Mouse (Mus musculus) G1E-ER4 (cell line): ENCODE results near the gene Hspb9. TPM values are rescaled to one million over a fixed set of nuclear protein-coding genes. Genes with fewer than 3 reads are reported as not detected.

ENCODE experiments used
- GATA1 ChIP-seq: IDR thresholded peaks from one replicate; pipeline ENCODE4 v1.8.0; 2012; ENCODE audit warnings: low read length, inconsistent platforms
- polyA plus RNA-seq: library from polyadenylated mRNA; stranded (reverse); fragments of >175 nt; gene quantifications from 2 replicates; pipeline ENCODE4 v1.2.3, GENCODE M21; 2012

Gene Hspb9
- polyA plus RNA-seq, 1 experiment: 0.37 TPM

DNA sequence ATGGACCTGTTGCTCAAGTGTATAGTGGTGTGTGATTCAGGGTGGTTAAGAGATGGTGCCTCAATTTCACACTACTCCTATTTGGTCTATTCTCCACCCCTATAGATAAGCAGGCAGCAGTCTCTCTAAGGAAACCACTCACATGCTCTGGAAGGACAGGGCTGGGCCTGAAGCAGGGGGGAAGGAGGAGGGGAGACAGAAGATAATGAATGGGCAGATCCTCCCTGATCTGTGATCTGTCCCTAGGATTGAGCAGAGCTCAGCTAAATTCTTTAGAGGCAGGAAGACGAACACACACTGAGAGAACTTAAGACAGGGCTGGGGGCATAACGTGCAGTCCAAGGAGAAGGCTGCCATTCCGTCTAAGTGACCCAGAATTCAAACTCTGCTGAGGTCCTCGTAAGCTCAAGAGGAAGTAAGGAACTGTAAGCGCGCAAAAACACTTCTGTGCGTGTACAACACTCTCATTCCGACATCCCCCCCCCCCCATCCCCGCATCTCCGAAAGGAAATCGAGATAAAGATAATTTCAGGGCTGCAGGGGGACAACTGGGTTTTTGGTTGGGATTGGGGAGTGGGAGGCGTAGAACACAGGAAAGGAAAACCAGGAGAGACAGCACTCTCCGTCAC, 23.6 kb downstream of the Hspb9 start:
- TF ChIP-seq GATA1: peak; percentile 64

DNA sequence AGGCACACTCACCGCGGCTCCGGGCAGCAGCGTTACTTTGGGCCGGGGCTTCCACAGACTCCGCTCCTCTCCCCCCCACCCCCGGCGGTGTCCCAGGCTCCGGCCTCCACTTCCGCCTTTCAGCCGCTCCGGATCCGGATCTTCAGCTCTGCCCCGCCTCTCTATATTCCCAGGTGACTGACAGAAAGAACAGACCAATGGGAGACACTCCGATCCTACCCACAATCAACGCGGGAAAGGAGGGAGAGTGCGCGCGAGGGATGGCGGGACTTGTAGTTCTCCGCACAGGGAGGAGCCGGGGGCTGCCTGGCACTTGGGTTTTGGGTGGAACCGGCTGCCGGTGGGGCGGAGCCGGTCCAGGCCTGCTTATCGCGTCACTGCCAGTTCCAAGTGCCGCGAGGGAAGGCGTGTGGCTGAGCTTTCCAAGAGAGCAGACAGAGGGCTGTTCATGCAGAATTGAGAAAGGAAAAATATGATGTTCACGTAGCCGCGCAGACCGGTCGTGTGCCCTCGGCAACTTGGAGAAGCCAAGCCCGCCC, 24.5 kb downstream of the Hspb9 start, which contains the start of gene Rab5c:
Gene Rab5c (minus strand): TSS at position 150 of the 539 bp plus-strand sequence.
- no peak for TF ChIP-seq GATA1

GRCm38 (mm10) chr11:100738749-100739148, 25.1 kb downstream of the Hspb9 start:
- no peak for TF ChIP-seq GATA1

DNA sequence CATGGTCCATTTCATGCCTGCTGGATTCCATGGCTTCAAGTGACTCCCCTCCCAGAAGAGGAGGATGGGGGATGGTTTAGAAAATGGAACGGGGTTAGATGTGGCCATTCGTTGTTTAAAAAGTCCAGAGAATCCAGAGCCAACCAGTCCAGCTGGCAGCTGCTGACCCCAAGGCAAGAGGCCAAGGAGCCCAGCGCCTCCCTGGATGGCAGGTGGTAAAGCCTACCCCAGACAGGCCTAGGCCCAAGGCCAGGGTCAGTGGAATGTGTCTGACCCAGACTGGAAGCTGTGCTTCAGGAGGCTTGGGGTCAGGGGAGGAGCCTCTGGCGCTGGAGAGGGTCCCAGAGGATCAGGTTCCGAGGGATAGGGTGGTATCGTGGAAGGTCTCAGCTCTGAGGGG, 27.7 kb downstream of the Hspb9 start:
- no peak for TF ChIP-seq GATA1

DNA sequence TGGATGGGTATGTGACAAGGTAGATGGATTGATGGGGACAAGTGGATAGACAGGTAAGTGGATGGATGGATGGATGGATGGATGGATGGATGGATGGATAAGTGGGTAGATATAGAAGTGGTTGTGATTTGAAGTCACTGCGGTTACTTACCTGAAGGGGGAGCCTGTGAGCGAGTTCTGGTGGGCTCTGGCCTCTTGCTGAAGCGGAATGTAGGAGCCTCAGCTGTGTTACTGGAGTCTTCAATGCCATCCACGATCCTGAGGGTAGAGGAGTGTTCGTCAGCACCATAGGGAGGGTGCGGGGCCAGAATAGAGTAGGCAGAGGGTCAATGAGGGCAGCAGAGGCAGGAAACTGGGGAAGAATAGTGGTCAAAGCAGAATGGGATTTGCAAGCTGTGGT, 31.4 kb downstream of the Hspb9 start:
- TF ChIP-seq GATA1: no peak

DNA sequence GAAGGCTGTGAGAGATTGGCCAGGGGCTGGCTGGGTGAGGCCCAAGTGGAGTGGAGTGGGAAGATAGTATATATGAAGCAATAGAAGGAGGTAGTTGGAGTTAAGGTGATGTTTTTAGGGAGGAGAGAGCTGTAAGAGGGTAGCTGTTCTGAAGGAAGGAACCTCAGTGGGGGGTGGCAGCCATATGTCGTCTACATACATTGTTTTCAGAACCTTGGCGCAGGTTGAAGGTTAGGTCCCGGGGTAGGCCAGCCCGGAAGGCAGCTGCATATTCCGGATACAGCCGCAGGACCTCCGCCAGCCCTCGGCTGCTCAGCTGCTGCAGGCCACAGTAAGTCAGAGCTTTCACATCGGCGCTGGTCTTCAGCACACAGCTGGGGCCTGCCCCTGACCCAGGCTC, 32.9 kb downstream of the Hspb9 start:
- TF ChIP-seq GATA1: no peak

DNA sequence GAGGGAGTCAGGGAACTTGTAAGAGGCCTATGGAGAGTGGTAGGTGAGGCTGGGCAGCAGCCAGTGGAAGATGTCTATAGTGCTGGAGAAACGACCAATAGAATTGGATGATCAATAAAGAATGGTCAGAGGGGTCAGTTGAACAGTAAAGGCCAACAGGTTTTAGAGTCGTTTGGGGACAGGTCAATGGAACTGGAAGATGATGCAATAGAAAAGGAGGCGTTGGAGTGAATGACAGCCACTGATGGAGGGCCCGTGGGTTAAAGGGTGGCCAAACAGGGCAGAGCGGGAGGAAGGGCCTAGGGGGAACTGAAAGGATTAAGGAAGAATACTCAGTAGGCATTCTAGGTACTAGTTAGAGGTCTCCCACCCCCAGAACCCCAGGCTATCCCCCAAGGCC, 33.5 kb downstream of the Hspb9 start:
- TF ChIP-seq GATA1: no peak

DNA sequence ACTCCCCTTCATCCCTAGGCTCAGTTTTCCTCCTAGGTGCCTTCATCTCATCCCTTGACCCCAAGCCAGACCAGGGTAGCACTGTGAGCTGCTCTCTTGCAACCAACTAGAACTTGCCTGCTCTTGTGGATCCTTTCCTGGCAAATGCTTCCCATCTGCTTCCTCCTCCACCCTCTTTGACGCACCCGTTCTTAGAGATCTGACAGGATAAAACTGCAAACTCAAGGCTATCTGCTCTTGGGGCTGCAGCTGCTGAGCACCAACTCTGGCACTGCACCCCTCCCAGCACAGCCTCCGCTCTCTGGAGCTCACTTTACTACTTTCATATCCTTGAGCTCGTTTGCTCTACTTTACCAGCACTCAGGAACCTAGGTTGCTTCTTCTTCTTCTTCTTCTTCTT, 35.0 kb downstream of the Hspb9 start:
- no peak for TF ChIP-seq GATA1

DNA sequence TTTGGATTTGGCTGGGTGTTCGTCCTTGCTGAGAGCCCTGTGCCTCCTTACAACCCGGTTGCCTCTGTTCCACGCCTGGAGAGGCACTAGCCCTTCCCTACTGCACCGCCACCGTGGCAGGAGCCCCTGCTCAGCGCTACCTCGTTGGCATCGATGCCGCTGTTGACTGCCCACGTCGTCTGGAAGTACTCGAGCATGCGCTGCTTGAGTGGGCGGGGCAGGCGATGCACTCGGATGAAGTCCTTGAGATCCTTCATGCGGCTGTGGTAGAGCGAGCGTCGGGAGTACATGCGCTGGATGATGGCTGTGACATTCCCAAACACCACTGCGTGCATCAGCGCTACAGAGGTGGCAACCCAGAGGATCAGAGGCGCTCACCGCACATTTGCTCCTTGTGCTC, 35.8 kb downstream of the Hspb9 start:
- TF ChIP-seq GATA1: no peak

GRCm38 (mm10) chr11:100750127-100750526, 36.5 kb downstream of the Hspb9 start:
- no peak for TF ChIP-seq GATA1

DNA sequence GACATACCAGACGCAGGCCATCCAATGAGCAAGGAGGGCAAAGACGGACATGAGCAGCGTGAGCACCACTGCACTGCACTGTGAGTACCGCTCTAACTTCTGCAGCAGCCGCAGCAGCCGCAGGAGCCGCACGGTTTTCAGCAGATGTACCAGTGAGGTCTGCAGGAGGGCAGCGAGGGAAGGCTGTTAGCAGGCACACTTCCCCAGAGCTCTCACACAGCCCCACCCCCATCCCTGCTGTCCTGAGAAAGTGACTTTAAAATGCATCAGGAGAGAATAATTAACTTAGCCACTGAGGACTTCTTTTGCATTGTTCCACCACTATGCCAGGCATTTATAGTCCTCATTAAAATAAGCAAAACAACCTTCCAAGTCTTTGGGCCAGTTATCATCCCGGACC, 38.6 kb downstream of the Hspb9 start:
- no peak for TF ChIP-seq GATA1

DNA sequence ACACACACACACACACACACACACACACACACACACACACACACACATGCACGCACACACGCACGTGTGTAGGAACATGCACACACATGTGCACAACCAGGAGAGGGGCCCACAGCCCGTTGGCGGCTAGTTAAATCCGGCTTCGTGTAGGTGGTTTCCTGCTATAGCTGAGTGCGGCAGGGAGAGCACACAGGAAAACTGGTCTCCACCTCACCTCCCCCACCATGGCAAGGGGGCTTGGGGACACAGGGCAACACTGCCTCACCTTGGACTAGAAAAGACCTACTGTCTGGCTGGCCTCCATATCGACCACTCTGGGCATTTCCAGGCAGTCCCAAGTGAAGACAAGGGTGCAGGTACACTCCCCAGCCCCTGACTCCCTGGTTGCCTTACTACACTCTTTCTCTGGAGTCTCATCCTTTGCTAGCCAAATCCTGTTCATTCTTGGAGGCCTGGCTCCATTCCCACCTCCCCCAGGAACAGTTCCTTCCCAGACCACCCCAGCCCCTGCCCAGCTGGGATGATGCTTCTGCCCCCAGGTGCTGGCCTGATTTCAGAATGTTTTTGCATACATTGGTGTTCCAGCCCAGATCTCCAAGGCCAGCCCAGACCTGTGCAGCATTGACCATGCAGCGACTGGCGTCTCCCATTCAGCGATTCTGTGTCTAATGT, 40.5 kb downstream of the Hspb9 start:
- no peak for TF ChIP-seq GATA1

DNA sequence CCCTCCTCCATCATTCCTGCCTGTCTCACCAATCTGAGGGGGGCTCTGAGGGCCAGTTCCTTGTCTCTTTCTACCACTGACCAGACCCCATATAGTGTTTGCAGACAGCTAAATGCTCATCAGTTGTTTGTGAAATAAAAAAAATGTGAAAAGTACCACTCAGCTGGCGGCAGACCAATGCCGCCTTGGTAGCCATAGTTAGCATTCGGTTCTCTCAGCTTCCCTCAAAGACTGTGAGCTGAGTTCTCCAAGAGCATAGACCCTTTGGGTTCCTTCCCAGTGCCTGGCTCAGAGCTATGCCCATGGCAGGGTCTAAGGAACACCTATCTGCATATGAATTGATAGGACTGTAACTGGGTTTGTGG, 41.0 kb downstream of the Hspb9 start:
- TF ChIP-seq GATA1: no peak

DNA sequence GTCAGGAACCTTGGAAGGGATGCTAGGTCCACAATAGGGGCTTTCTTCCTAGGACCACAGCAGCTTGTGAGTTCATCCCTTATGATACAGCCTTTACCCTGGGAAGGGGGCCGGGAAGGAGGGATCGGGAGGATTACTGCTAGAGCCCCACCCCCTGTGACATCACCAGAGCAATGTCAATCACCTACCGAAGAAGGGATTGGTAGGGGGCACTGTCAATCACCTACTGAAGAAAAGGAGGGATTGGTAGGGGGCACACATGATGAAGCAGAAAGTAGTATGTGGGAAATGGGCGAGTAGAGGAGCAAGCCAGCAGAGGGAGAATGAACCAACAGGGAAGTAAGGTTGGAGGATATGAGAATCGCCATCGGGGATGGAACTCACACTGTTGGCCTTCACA, 42.8 kb downstream of the Hspb9 start:
- no peak for TF ChIP-seq GATA1

GRCm38 (mm10) chr11:100757566-100757965, 43.9 kb downstream of the Hspb9 start:
- TF ChIP-seq GATA1: no peak

- no peak for TF ChIP-seq GATA1
Observed at GRCm38 (mm10) chr11:100758707-100759610, 45.3 kb downstream of the Hspb9 start.
